Mouse (Mus musculus) B cell, adult 2 months (primary cell): Measurements from ENCODE around the gene Zfp207.
"Not testable (repeated sequence)": the region's sequence is repeated elsewhere in the genome, so short reads cannot be mapped to it uniquely, and the experiment has no call there.

Experiments
- DNase-seq, 2 experiments: peaks; one replicate each; pipeline ENCODE4 v3.0.0; 2022

Zfp207 gene

GRCm38 (mm10) chr11:80383019-80383625, at the start of gene Zfp207:
TSS of gene Zfp207 (plus strand) at chr11:80383279.
- DNase-seq, result peak; percentile 96 to 97

- DNase-seq, result no peak
Observed at GRCm38 (mm10) chr11:80335609-80336350, 47.3 kb upstream of the Zfp207 start.

GRCm38 (mm10) chr11:80336351-80336730, 46.7 kb upstream of the Zfp207 start:
- DNase-seq, result no peak

- DNase-seq, result no peak
Observed at GRCm38 (mm10) chr11:80342482-80342881, 40.6 kb upstream of the Zfp207 start.

GRCm38 (mm10) chr11:80351832-80352430, 31.1 kb upstream of the Zfp207 start:
- DNase-seq, result peak; percentile 86 to 88

- DNase-seq, result peak; percentile 31 to 52
Observed at GRCm38 (mm10) chr11:80354832-80355231, 28.2 kb upstream of the Zfp207 start.

- DNase-seq, result no peak
Observed at GRCm38 (mm10) chr11:80368949-80369348, 14.1 kb upstream of the Zfp207 start.

GRCm38 (mm10) chr11:80376651-80377050, 6.4 kb upstream of the Zfp207 start:
- DNase-seq, result no peak

GRCm38 (mm10) chr11:80377712-80378451, 5.2 kb upstream of the Zfp207 start, which contains the start of gene 5730455P16Rik:
TSS of gene 5730455P16Rik (minus strand) at chr11:80378034.
- peak; percentile 86 to 89 for DNase-seq

- DNase-seq, result not testable (repeated sequence)
Observed at GRCm38 (mm10) chr11:80378452-80379068, 4.5 kb upstream of the Zfp207 start.

GRCm38 (mm10) chr11:80379184-80379583, 3.9 kb upstream of the Zfp207 start:
- DNase-seq, result not testable (repeated sequence)

GRCm38 (mm10) chr11:80382626-80383018, 457 bp upstream of the Zfp207 start:
- DNase-seq, result peak; percentile 54 to 61

GRCm38 (mm10) chr11:80383626-80384046, 557 bp downstream of the Zfp207 start:
- DNase-seq, result no peak

- DNase-seq, result no peak
Observed at GRCm38 (mm10) chr11:80384461-80384860, 1.4 kb downstream of the Zfp207 start.

- no peak for DNase-seq
Observed at GRCm38 (mm10) chr11:80385055-80385454, 2.0 kb downstream of the Zfp207 start.

- DNase-seq, result no peak
Observed at GRCm38 (mm10) chr11:80386790-80387189, 3.7 kb downstream of the Zfp207 start.

GRCm38 (mm10) chr11:80389885-80390284, 6.8 kb downstream of the Zfp207 start:
- no peak for DNase-seq

- no peak for DNase-seq
Observed at GRCm38 (mm10) chr11:80391407-80392120, 8.5 kb downstream of the Zfp207 start.

GRCm38 (mm10) chr11:80395930-80396329, 12.9 kb downstream of the Zfp207 start:
- DNase-seq, result no peak

- DNase-seq, result no peak
Observed at GRCm38 (mm10) chr11:80396617-80397016, 13.5 kb downstream of the Zfp207 start.

GRCm38 (mm10) chr11:80407878-80408277, 24.8 kb downstream of the Zfp207 start:
- not testable (repeated sequence) for DNase-seq

GRCm38 (mm10) chr11:80410377-80410776, 27.3 kb downstream of the Zfp207 start:
- DNase-seq, result no peak
